Mouse (Mus musculus): ENCODE results near the gene Galnt18. TPM values are rescaled to one million over a fixed set of nuclear protein-coding genes. Genes with fewer than 3 reads are reported as not detected.

Galnt18 gene
- polyA plus RNA-seq, 1 experiment, result 4.9 TPM

GRCm38 (mm10) chr7:111518581-111519242, 261.1 kb downstream of the Galnt18 start:
- no peak for TF ChIP-seq CTCF (IDR thresholded peaks at IDR 0.05; ENCODE audit: extremely low read depth, insufficient read depth, insufficient read length, insufficient replicate concordance)
- no peak for TF ChIP-seq POLR2A (IDR thresholded peaks at IDR 0.05; ENCODE audit: low read depth, low read length)
- Histone ChIP-seq H3K4me1 (ENCODE audit: control insufficient read depth, insufficient read depth, insufficient read length) (no peaks in the 10 kb centered on the region), H3K27me3 (ENCODE audit: control insufficient read depth, insufficient read depth, low read length) (no peaks in the 10 kb centered on the region), H3K36me3 (ENCODE audit: control insufficient read depth, insufficient read depth, low read length) (no peaks in the 10 kb centered on the region), H3K4me3 (ENCODE audit: extremely low read depth, insufficient read depth, insufficient read length) (no peak overlapping the region), H3K27ac (ENCODE audit: insufficient read depth, low read length) (no peak overlapping the region)
- DNase-seq (ENCODE audit: low read depth in 1 of 2, low spot score in 2 of 2), result no peak
- 89% methylated on average over 8 of the region's 8 CpGs for WGBS

GRCm38 (mm10) chr7:111516882-111517281, 262.9 kb downstream of the Galnt18 start:
- Histone ChIP-seq H3K4me1 (ENCODE audit: control insufficient read depth, insufficient read depth, insufficient read length) (no peaks in the 10 kb centered on the region), H3K4me3 (ENCODE audit: extremely low read depth, insufficient read depth, insufficient read length) (no peak overlapping the region), H3K27me3 (ENCODE audit: control insufficient read depth, insufficient read depth, low read length) (no peaks in the 10 kb centered on the region), H3K27ac (ENCODE audit: insufficient read depth, low read length) (no peak overlapping the region), H3K36me3 (ENCODE audit: control insufficient read depth, insufficient read depth, low read length) (no peaks in the 10 kb centered on the region)
- no peak for DNase-seq (ENCODE audit: low read depth in 1 of 2, low spot score in 2 of 2)
- WGBS, result 13% methylated on average over 1 of the region's 1 CpGs
- TF ChIP-seq POLR2A (IDR thresholded peaks at IDR 0.05; ENCODE audit: low read depth, low read length) (no peak), CTCF (IDR thresholded peaks at IDR 0.05; ENCODE audit: extremely low read depth, insufficient read depth, insufficient read length, insufficient replicate concordance) (no peak)

GRCm38 (mm10) chr7:111515471-111515870, 264.3 kb downstream of the Galnt18 start:
- no peaks in the 10 kb centered on the region for H3K27me3 ChIP-seq (ENCODE audit: control insufficient read depth, insufficient read depth, low read length)
- no peak overlapping the region for H3K27ac ChIP-seq (ENCODE audit: insufficient read depth, low read length)
- H3K4me3 ChIP-seq (ENCODE audit: extremely low read depth, insufficient read depth, insufficient read length), result no peak overlapping the region
- no peaks in the 10 kb centered on the region for H3K4me1 ChIP-seq (ENCODE audit: control insufficient read depth, insufficient read depth, insufficient read length)
- no peak for DNase-seq (ENCODE audit: low read depth in 1 of 2, low spot score in 2 of 2)
- 88% methylated on average over 2 of the region's 2 CpGs for WGBS
- H3K36me3 ChIP-seq (ENCODE audit: control insufficient read depth, insufficient read depth, low read length), result no peaks in the 10 kb centered on the region
- TF ChIP-seq POLR2A (IDR thresholded peaks at IDR 0.05; ENCODE audit: low read depth, low read length), result no peak
- TF ChIP-seq CTCF (IDR thresholded peaks at IDR 0.05; ENCODE audit: extremely low read depth, insufficient read depth, insufficient read length, insufficient replicate concordance), result no peak

GRCm38 (mm10) chr7:111509167-111509854, 270.5 kb downstream of the Galnt18 start:
- H3K4me3 ChIP-seq (ENCODE audit: extremely low read depth, insufficient read depth, insufficient read length), result no peak overlapping the region
- H3K4me1 ChIP-seq (ENCODE audit: control insufficient read depth, insufficient read depth, insufficient read length), result no peaks in the 10 kb centered on the region
- H3K27ac ChIP-seq (ENCODE audit: insufficient read depth, low read length), result no peak overlapping the region
- no peak for DNase-seq (ENCODE audit: low read depth in 1 of 2, low spot score in 2 of 2)
- H3K27me3 ChIP-seq (ENCODE audit: control insufficient read depth, insufficient read depth, low read length), result no peaks in the 10 kb centered on the region
- TF ChIP-seq CTCF (IDR thresholded peaks at IDR 0.05; ENCODE audit: extremely low read depth, insufficient read depth, insufficient read length, insufficient replicate concordance) (no peak), POLR2A (IDR thresholded peaks at IDR 0.05; ENCODE audit: low read depth, low read length) (no peak)
- H3K36me3 ChIP-seq (ENCODE audit: control insufficient read depth, insufficient read depth, low read length), result no peaks in the 10 kb centered on the region
- WGBS, result 80% methylated on average over 2 of the region's 2 CpGs

- Histone ChIP-seq H3K4me1 (ENCODE audit: control insufficient read depth, insufficient read depth, insufficient read length) (no peaks in the 10 kb centered on the region), H3K27me3 (ENCODE audit: control insufficient read depth, insufficient read depth, low read length) (no peaks in the 10 kb centered on the region), H3K36me3 (ENCODE audit: control insufficient read depth, insufficient read depth, low read length) (no peaks in the 10 kb centered on the region), H3K27ac (ENCODE audit: insufficient read depth, low read length) (no peak overlapping the region), H3K4me3 (ENCODE audit: extremely low read depth, insufficient read depth, insufficient read length) (no peak overlapping the region)
- WGBS, result 84% methylated on average over 2 of the region's 2 CpGs
- TF ChIP-seq CTCF (IDR thresholded peaks at IDR 0.05; ENCODE audit: extremely low read depth, insufficient read depth, insufficient read length, insufficient replicate concordance), result no peak
- no peak for TF ChIP-seq POLR2A (IDR thresholded peaks at IDR 0.05; ENCODE audit: low read depth, low read length)
- no peak for DNase-seq (ENCODE audit: low read depth in 1 of 2, low spot score in 2 of 2)
Observed at GRCm38 (mm10) chr7:111500616-111501015, 279.2 kb downstream of the Galnt18 start.

GRCm38 (mm10) chr7:111499255-111499790, 280.5 kb downstream of the Galnt18 start:
- no peak for DNase-seq (ENCODE audit: low read depth in 1 of 2, low spot score in 2 of 2)
- no peak for TF ChIP-seq POLR2A (IDR thresholded peaks at IDR 0.05; ENCODE audit: low read depth, low read length)
- TF ChIP-seq CTCF (IDR thresholded peaks at IDR 0.05; ENCODE audit: extremely low read depth, insufficient read depth, insufficient read length, insufficient replicate concordance), result no peak
- 44% methylated on average over 2 of the region's 2 CpGs for WGBS
- Histone ChIP-seq H3K27ac (ENCODE audit: insufficient read depth, low read length) (no peak overlapping the region), H3K4me1 (ENCODE audit: control insufficient read depth, insufficient read depth, insufficient read length) (no peaks in the 10 kb centered on the region), H3K36me3 (ENCODE audit: control insufficient read depth, insufficient read depth, low read length) (no peaks in the 10 kb centered on the region), H3K27me3 (ENCODE audit: control insufficient read depth, insufficient read depth, low read length) (no peaks in the 10 kb centered on the region), H3K4me3 (ENCODE audit: extremely low read depth, insufficient read depth, insufficient read length) (no peak overlapping the region)

GRCm38 (mm10) chr7:111497191-111497590, 282.6 kb downstream of the Galnt18 start:
- no peaks in the 10 kb centered on the region for H3K27me3 ChIP-seq (ENCODE audit: control insufficient read depth, insufficient read depth, low read length)
- no peaks in the 10 kb centered on the region for H3K36me3 ChIP-seq (ENCODE audit: control insufficient read depth, insufficient read depth, low read length)
- H3K4me3 ChIP-seq (ENCODE audit: extremely low read depth, insufficient read depth, insufficient read length), result no peak overlapping the region
- TF ChIP-seq POLR2A (IDR thresholded peaks at IDR 0.05; ENCODE audit: low read depth, low read length) (no peak), CTCF (IDR thresholded peaks at IDR 0.05; ENCODE audit: extremely low read depth, insufficient read depth, insufficient read length, insufficient replicate concordance) (no peak)
- DNase-seq (ENCODE audit: low read depth in 1 of 2, low spot score in 2 of 2), result no peak
- H3K4me1 ChIP-seq (ENCODE audit: control insufficient read depth, insufficient read depth, insufficient read length), result no peaks in the 10 kb centered on the region
- H3K27ac ChIP-seq (ENCODE audit: insufficient read depth, low read length), result no peak overlapping the region
- 86% methylated on average over 6 of the region's 6 CpGs for WGBS

Measured in spleen, adult 2 months (tissue).